Mouse (Mus musculus) E14TG2a.4 (cell line): ENCODE measurements around the gene Dhx37.

Experiments used
- CTCF ChIP-seq: conservative IDR thresholded peaks from 2 replicates; pipeline ENCODE4 v1.5.1; 2014; ENCODE audit warnings: low read length
- POU5F1 ChIP-seq: IDR thresholded peaks from 2 replicates; pipeline ENCODE4 v1.6.1; 2014; ENCODE audit warnings: low read length, borderline replicate concordance

DNA sequence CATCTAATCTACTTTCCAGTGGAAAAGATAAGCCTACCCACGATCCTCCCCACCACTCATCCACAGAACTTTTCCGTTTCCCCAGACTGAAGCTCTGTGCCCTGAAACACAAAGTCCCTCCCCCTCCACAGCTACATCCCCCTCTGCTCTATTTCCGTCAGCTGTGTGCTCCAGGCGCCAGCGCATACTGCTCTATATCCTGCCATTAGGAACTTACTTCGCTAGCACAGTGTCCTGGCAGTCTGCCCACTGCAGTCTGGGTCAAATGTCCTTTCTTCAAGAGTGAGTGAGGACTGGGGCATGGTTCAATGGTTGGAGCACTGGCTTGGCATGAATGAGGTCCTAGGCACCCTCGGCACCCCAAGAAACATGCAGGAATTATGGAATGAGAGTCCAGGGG is 70.0 kb downstream of the Dhx37 start:
- TF ChIP-seq CTCF (no peak), POU5F1 (no peak)
